Mouse (Mus musculus) adrenal gland, adult 2 months (tissue): ENCODE measurements around the gene Rab6a. TPM values are rescaled to one million over a fixed set of nuclear protein-coding genes. Genes with fewer than 3 reads are reported as not detected.
"Not testable (repeated sequence)": the region's sequence is repeated elsewhere in the genome, so short reads cannot be mapped to it uniquely, and the experiment has no call there.

Source experiments
- DNase-seq: peaks from one replicate; pipeline ENCODE4 v3.0.0; 2021
- long read RNA-seq: library from polyadenylated mRNA; stranded (forward); transcript quantifications from one replicate; pipeline ENCODE4 v2.0.0, GENCODE M21; 2021
- polyA plus RNA-seq: library from polyadenylated mRNA; depleted of rRNA; stranded (reverse); fragments of >200 nt; gene quantifications from 2 replicates; pipeline ENCODE4 v1.2.3, GENCODE M21; 2012; rRNA removed
- total RNA-seq, 2 experiments: library from RNA; stranded (reverse); gene quantifications; 2 replicates each; pipeline ENCODE4 v1.2.3; 2021

Rab6a gene
- total RNA-seq (10 to 100 TPM; 67.8 to 80.1 TPM), polyA plus RNA-seq (29.5 and 38.4 TPM in 2 replicates)
- long read RNA-seq, transcript Rab6a-202 (8 exons, 3,110 nt): minor isoform, 17 of 57 reads
- long read RNA-seq, transcript Rab6a-201 (8 exons, 3,214 nt): major isoform, 35 of 57 reads
- long read RNA-seq, partial matches to known transcripts: 1 of 57 reads
- long read RNA-seq, other reads (novel, unspliced or antisense): 4 of 57 reads

GRCm38 (mm10) chr7:100607214-100608129 lies at the start of gene Rab6a:
Gene Rab6a, plus strand, starts transcription at chr7:100607410.
- peak; percentile 99 for DNase-seq

- no peak for DNase-seq
Measured at GRCm38 (mm10) chr7:100559331-100559730, 47.9 kb upstream of the Rab6a start.

- DNase-seq: no peak
Measured at GRCm38 (mm10) chr7:100561861-100562587, 45.2 kb upstream of the Rab6a start.

- DNase-seq: not testable (repeated sequence)
Measured at GRCm38 (mm10) chr7:100567238-100567637, 40.0 kb upstream of the Rab6a start.

GRCm38 (mm10) chr7:100569907-100570306 lies 37.3 kb upstream of the Rab6a start:
- DNase-seq: no peak

GRCm38 (mm10) chr7:100570930-100571715 lies 36.1 kb upstream of the Rab6a start:
- DNase-seq: no peak

GRCm38 (mm10) chr7:100572061-100572460 lies 35.1 kb upstream of the Rab6a start:
- DNase-seq: no peak

GRCm38 (mm10) chr7:100572704-100573103 lies 34.5 kb upstream of the Rab6a start:
- no peak for DNase-seq

GRCm38 (mm10) chr7:100578794-100579193 lies 28.4 kb upstream of the Rab6a start:
- no peak for DNase-seq

GRCm38 (mm10) chr7:100582235-100582634 lies 25.0 kb upstream of the Rab6a start:
- no peak for DNase-seq

- DNase-seq: peak; percentile 94
Measured at GRCm38 (mm10) chr7:100582727-100583236, 24.4 kb upstream of the Rab6a start.

GRCm38 (mm10) chr7:100589816-100590215 lies 17.4 kb upstream of the Rab6a start:
- no peak for DNase-seq

- DNase-seq: no peak
Measured at GRCm38 (mm10) chr7:100590504-100590844, 16.7 kb upstream of the Rab6a start.

GRCm38 (mm10) chr7:100590845-100591521 lies 16.2 kb upstream of the Rab6a start:
- DNase-seq: peak; percentile 92

- DNase-seq: no peak
Measured at GRCm38 (mm10) chr7:100591522-100591852, 15.7 kb upstream of the Rab6a start.

GRCm38 (mm10) chr7:100593349-100593748 lies 13.9 kb upstream of the Rab6a start:
- DNase-seq: no peak

- DNase-seq: no peak
Measured at GRCm38 (mm10) chr7:100600211-100600610, 7.0 kb upstream of the Rab6a start.

GRCm38 (mm10) chr7:100608130-100608741 lies 1.0 kb downstream of the Rab6a start, which contains the start of gene Mrpl48:
Gene Mrpl48, minus strand, starts transcription at chr7:100608301.
- peak; percentile 79 for DNase-seq

- DNase-seq: no peak
Measured at GRCm38 (mm10) chr7:100608910-100609309, 1.7 kb downstream of the Rab6a start.

GRCm38 (mm10) chr7:100616121-100616857 lies 9.1 kb downstream of the Rab6a start:
- no peak for DNase-seq
